Mouse (Mus musculus) spleen, adult 2 months (tissue): ENCODE results near the gene 4933434E20Rik. TPM values are rescaled to one million over a fixed set of nuclear protein-coding genes. Genes with fewer than 3 reads are reported as not detected.

Experiments
- DNase-seq, 2 experiments: peaks; one replicate each; pipeline versions ENCODE4 v3.0.0 to v3.0.0-alpha.2; 2012 to 2021; ENCODE audit warnings: low spot score in 2 of 2, low read depth in 1 of 2
- H3K27ac ChIP-seq: fragments of 200-500 bp; 2 replicates; pipeline ENCODE4 v1.5.1; 2012; ENCODE audit warnings: low read length, inconsistent platforms; ENCODE audit not compliant: insufficient read depth
- H3K27me3 ChIP-seq: fragments of 200-500 bp; 2 replicates; pipeline ENCODE4 v1.6.1; 2012; ENCODE audit warnings: mild to moderate bottlenecking, moderate library complexity, low read length, inconsistent platforms; ENCODE audit not compliant: control insufficient read depth, insufficient read depth
- H3K36me3 ChIP-seq: fragments of 200-500 bp; 2 replicates; pipeline ENCODE4 v1.6.1; 2012; ENCODE audit warnings: mild to moderate bottlenecking, low read length, inconsistent platforms; ENCODE audit not compliant: control insufficient read depth, insufficient read depth
- H3K4me1 ChIP-seq: fragments of 200-500 bp; 2 replicates; pipeline ENCODE4 v1.6.1; 2011; ENCODE audit warnings: inconsistent platforms; ENCODE audit not compliant: control insufficient read depth, insufficient read depth, insufficient read length
- H3K4me3 ChIP-seq: fragments of 200-500 bp; 2 replicates; pipeline ENCODE4 v1.5.1; 2011; ENCODE audit warnings: mild to moderate bottlenecking, inconsistent platforms; ENCODE audit not compliant: insufficient read depth, insufficient read length; ENCODE audit errors: extremely low read depth
- CTCF ChIP-seq: fragments of 200-500 bp; IDR thresholded peaks from 2 replicates; pipeline ENCODE4 v1.5.1; 2011; ENCODE audit warnings: mild to moderate bottlenecking, inconsistent platforms; ENCODE audit not compliant: insufficient read depth, insufficient read length, insufficient replicate concordance; ENCODE audit errors: extremely low read depth
- POLR2A ChIP-seq: fragments of 200-500 bp; IDR thresholded peaks from 2 replicates; pipeline ENCODE4 v1.6.1; 2011; ENCODE audit warnings: low read depth, low read length, inconsistent platforms
- WGBS: fragments of 180-500 bp; shearing (Covaris S2); methylation state at CpG from one replicate; pipeline ENCODE4 v1.1.7; 2018; 5-methylcytosine and 5-hydroxymethylcytosine counted together
- polyA plus RNA-seq: library from polyadenylated mRNA; depleted of rRNA; stranded (reverse); fragments of >200 nt; gene quantifications from 2 replicates; pipeline ENCODE4 v1.2.3, GENCODE M21; 2012; rRNA removed

4933434E20Rik gene
- polyA plus RNA-seq, 1 experiment = 24.5 TPM

DNA sequence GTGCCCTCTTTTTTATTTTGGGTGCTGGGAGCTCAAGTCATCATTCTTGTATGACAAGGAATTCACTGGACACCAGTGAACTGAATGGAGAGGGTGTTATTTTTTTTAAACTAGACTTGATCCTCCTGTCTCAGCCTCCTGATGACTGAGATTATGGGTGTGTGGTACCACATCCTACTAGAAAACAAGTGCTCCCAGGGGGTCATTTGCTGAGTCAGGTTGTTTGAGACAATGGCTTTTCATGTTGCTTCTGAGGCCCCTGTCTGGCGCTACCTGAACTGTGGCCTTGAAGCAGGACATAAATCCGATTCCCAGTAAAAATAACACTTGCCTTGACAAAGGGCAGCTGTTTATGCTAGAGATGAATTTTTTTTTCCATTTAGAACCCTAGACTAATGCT lies 51.7 kb downstream of the 4933434E20Rik start:
- TF ChIP-seq CTCF = no peak
- no peak for TF ChIP-seq POLR2A
- Histone ChIP-seq H3K27me3 (no peaks in the 10 kb centered on the region), H3K27ac (no peak overlapping the region), H3K36me3 (peaks cover 13% of the 10 kb centered on the region), H3K4me1 (no peaks in the 10 kb centered on the region), H3K4me3 (no peak overlapping the region)
- 89% methylated on average over 2 of the region's 2 CpGs for WGBS
- DNase-seq = no peak

DNA sequence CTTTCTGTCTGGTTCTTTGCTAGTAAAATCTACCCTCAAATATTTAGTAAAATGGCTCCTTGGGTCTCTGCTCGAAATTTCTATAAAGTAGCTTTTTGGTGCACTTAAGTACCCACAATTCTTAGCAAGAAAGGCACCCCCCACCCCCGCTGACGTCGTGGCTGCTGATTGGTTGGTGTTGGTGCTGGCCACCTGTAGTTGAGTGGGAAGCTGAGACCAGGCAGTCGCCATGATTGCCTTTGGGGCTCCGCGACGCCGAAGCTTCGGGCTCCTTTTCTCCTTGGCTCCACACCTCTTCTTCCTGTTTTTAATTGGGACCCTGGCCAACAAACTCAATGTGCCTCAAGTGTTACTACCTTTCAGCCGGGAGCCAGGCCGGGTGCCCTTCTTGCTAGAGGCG lies 52.5 kb downstream of the 4933434E20Rik start, which contains the start of gene Nup210l:
Gene Nup210l (plus strand): TSS at position 195 of the 400 bp plus-strand sequence.
- DNase-seq = no peak
- WGBS = 84% methylated on average over 13 of the region's 13 CpGs
- no peaks in the 10 kb centered on the region for H3K27me3 ChIP-seq

DNA sequence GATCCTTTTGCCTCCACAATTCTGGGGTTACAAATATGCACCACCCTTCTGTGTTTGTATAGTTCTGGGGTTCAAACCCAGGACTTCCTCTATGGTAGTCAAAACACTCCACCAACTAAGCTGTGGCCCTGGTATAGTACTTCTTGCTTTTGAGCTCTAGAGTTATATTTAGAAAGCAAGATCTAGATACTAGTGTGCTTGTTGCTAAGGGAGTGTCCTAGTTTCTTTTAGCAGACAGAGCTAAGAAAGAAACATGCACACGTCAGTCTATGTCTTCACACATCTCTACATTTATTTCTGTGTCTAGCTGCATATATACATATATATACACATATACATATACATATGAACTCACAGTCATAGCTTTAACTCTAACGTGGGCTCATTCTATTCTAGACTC lies 60.3 kb downstream of the 4933434E20Rik start:
- 35% methylated on average over 2 of the region's 2 CpGs for WGBS
- DNase-seq = peak in 1 of 2 experiments; percentile 21
- no peaks in the 10 kb centered on the region for H3K27me3 ChIP-seq
- peaks cover 4% of the 10 kb centered on the region; the same call in 1 of the 2 replicates for H3K4me1 ChIP-seq
- H3K27ac ChIP-seq = no peak overlapping the region
- TF ChIP-seq CTCF (no peak), POLR2A (no peak)
- H3K4me3 ChIP-seq = no peak overlapping the region
- H3K36me3 ChIP-seq = no peaks in the 10 kb centered on the region

More for the DNA sequence above, 52.5 kb downstream of the 4933434E20Rik start, which contains the start of gene Nup210l:
- TF ChIP-seq CTCF (no peak), POLR2A (no peak)
- Histone ChIP-seq H3K36me3 (peaks cover 8% of the 10 kb centered on the region), H3K4me1 (no peaks in the 10 kb centered on the region), H3K4me3 (no peak within 1 kb of the TSS), H3K27ac (no peak within 1 kb of the TSS)

DNA sequence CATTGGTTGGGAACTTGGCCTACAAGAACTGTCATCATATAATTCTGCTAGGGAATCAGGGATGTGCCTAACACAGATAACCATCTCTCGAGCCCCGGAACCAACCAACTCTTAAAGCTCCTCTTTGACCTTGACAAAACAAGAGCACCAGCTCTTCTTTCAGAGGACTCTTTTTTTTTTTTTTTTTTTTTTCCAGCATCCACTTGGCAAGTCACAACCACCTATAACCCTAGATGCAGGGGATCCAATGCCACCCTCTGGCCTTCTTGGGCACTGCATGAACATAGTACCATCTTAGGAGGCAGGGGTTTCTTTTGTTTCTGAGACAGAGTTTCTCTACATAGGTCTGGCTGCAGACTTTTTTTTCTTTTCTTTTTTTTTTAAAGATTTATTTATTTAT lies 62.9 kb downstream of the 4933434E20Rik start:
- peak in 1 of 2 experiments; percentile 26 for DNase-seq
- Histone ChIP-seq H3K27me3 (no peaks in the 10 kb centered on the region), H3K4me1 (peaks cover 4% of the 10 kb centered on the region; the same call in 1 of the 2 replicates), H3K36me3 (no peaks in the 10 kb centered on the region), H3K27ac (no peak overlapping the region), H3K4me3 (no peak overlapping the region)
- TF ChIP-seq CTCF (peak; percentile 8; the same call in 1 of the 2 replicates), POLR2A (no peak)
- WGBS = 77% methylated on average over 2 of the region's 2 CpGs

DNA sequence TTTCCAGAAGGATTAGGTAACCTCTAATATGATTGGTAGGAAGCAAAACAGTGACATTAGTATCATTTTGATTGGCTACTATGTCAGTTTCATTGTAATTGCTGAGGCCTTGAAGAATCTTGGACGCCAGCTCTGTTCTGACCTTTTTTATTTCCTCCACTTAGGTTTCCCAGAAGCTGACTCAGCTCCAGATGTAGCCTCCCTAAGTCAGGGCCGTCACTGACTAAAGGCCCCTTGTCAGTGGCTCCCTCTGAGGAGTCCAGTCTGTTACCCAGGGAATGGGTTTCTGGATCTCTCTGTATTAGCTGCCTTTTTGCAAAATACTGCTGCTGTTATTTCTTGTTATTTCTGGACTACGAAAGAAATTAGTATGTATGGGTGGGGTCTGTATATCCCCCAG lies 64.1 kb downstream of the 4933434E20Rik start:
- no peak for DNase-seq
- no peak overlapping the region for H3K27ac ChIP-seq
- TF ChIP-seq POLR2A (no peak), CTCF (no peak)
- H3K4me1 ChIP-seq = peaks cover 4% of the 10 kb centered on the region; the same call in 1 of the 2 replicates
- no peaks in the 10 kb centered on the region for H3K36me3 ChIP-seq
- 71% methylated on average over 3 of the region's 3 CpGs for WGBS
- H3K27me3 ChIP-seq = no peaks in the 10 kb centered on the region
- H3K4me3 ChIP-seq = no peak overlapping the region

Other genes starting within 250 kb of the 4933434E20Rik start
- 1.1 TPM in 2 replicates for gene She, start 220.3 kb upstream of the 4933434E20Rik start, polyA plus RNA-seq
- 21.4 and 25.6 TPM in 2 replicates for gene Il6ra, start 138.4 kb upstream of the 4933434E20Rik start, polyA plus RNA-seq
- gene Atp8b2, start 88.1 kb upstream of the 4933434E20Rik start, polyA plus RNA-seq = 49.3 and 66.0 TPM in 2 replicates
- 25.1 and 28.1 TPM in 2 replicates for gene Hax1, start 52.9 kb upstream of the 4933434E20Rik start, polyA plus RNA-seq
- 81.5 and 85.5 TPM in 2 replicates for gene Ubap2l, start 992 bp downstream of the 4933434E20Rik start, polyA plus RNA-seq
- gene Tpm3, start 21.0 kb downstream of the 4933434E20Rik start, polyA plus RNA-seq = 127 and 141 TPM in 2 replicates
- gene Nup210l, start 52.5 kb downstream of the 4933434E20Rik start, polyA plus RNA-seq = 0.53 and 0.56 TPM in 2 replicates
- gene Rps27, start 162.0 kb downstream of the 4933434E20Rik start, polyA plus RNA-seq = 1,209 and 1,253 TPM in 2 replicates
- 1.6 and 2.6 TPM in 2 replicates for gene Rab13, start 162.1 kb downstream of the 4933434E20Rik start, polyA plus RNA-seq
- gene Jtb, start 180.0 kb downstream of the 4933434E20Rik start, polyA plus RNA-seq = 60.3 and 66.4 TPM in 2 replicates
- 0.21 and 0.56 TPM in 2 replicates for gene Creb3l4, start 191.9 kb downstream of the 4933434E20Rik start, polyA plus RNA-seq
- 40.5 and 43.3 TPM in 2 replicates for gene Slc39a1, start 196.5 kb downstream of the 4933434E20Rik start, polyA plus RNA-seq
- 103 and 105 TPM in 2 replicates for gene Crtc2, start 202.5 kb downstream of the 4933434E20Rik start, polyA plus RNA-seq
- gene Dennd4b, start 213.5 kb downstream of the 4933434E20Rik start, polyA plus RNA-seq = 155 and 178 TPM in 2 replicates
- 24.2 and 26.9 TPM in 2 replicates for gene Gatad2b, start 241.5 kb downstream of the 4933434E20Rik start, polyA plus RNA-seq